Mouse (Mus musculus): ENCODE results near the gene Cttnbp2nl. TPM values are rescaled to one million over a fixed set of nuclear protein-coding genes. Genes with fewer than 3 reads are reported as not detected.

Cttnbp2nl gene
- total and polyA plus RNA-seq, 3 experiments = 0.08 to 0.49 TPM; not detected in 1

DNA sequence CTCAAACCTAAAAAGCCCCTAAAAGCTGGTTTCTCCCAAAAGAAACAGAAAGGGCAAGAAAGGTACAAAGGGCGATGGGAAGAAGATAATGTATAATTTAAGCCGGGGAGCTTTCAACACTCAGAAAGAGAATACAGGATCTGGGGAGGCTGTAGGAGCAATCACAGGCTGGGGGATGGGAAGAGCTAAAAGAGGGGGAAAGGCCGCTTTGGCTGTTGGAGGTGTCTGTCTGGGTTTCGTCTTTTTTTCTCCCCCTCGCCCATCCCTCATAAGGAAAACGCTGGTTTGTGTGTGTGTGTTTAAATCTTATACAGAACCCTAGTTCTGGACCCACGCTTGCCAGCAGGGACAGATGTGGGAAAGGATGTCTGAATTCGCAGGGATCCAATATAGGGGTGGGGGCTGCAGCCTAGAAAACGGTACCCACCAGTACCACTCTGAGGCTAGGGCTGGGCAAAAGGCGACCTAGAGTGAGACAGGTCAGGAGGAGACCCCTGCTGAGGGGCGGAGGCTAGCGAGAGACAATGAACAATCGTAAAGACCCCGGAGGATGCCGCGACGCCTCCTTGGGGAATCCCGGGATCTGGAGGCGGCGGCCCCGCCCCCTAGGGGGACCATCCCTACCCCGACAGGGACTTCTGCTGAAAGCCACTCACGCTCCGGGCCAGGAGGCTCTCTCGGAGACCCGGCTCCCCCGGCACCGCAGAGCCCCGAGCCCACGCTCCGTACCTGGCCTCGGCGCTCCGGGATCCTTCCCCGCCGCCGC is 592 bp downstream of the Cttnbp2nl start:
- peaks cover 0 to 1% of the 10 kb centered on the region in 2 experiments; a peak in 2 of 4 replicates for H3K27me3 ChIP-seq (ENCODE audit: control insufficient read depth in 1 of 2, insufficient read depth in 2 of 2, low read length in 2 of 2)
- DNase-seq (ENCODE audit: low read depth, low spot score) = no peak

GRCm38 (mm10) chr3:105051103-105051502 is 1.8 kb downstream of the Cttnbp2nl start:
- peaks cover 0 to 1% of the 10 kb centered on the region in 2 experiments; a peak in 2 of 4 replicates for H3K27me3 ChIP-seq (ENCODE audit: control insufficient read depth in 1 of 2, insufficient read depth in 2 of 2, low read length in 2 of 2)
- peaks cover 0 to 4% of the 10 kb centered on the region in 2 experiments; a peak in 2 of 4 replicates for H3K4me1 ChIP-seq (ENCODE audit: control insufficient read depth in 1 of 2, insufficient read depth in 2 of 2, low read length in 2 of 2)
- DNase-seq (ENCODE audit: low read depth, low spot score) = no peak
- no peak for TF ChIP-seq NELFE (IDR thresholded peaks at IDR 0.05; ENCODE audit: low read depth, low read length)
- no peak for TF ChIP-seq NRF1 (IDR thresholded peaks at IDR 0.05; ENCODE audit: insufficient read depth, low read depth, low read length, poor library complexity, severe bottlenecking)
- TF ChIP-seq MAZ (IDR thresholded peaks at IDR 0.05; ENCODE audit: low read depth, low read length) = no peak
- no peaks in the 10 kb centered on the region for H3K79me2 ChIP-seq (ENCODE audit: control insufficient read depth, insufficient read depth, low read length, poor library complexity)
- H3K27ac ChIP-seq (ENCODE audit: control insufficient read depth, low read depth, low read length) = no peak overlapping the region
- H3K4me3 ChIP-seq (ENCODE audit: control insufficient read depth in 1 of 2, insufficient read depth in 1 of 2, low read depth in 2 of 2, low read length in 2 of 2) = no peak overlapping the region
- no peak overlapping the region for H3K9ac ChIP-seq (ENCODE audit: control insufficient read depth, low read depth, low read length, poor library complexity, severe bottlenecking)
- no peaks in the 10 kb centered on the region for H3K36me3 ChIP-seq (ENCODE audit: control insufficient read depth in 1 of 2, insufficient read depth in 2 of 2, low read length in 2 of 2)
- H3K9me3 ChIP-seq (replicated peaks; ENCODE audit: insufficient read depth, low read length) = no peaks in the 10 kb centered on the region

More for the DNA sequence above, 592 bp downstream of the Cttnbp2nl start:
- Histone ChIP-seq H3K36me3 (ENCODE audit: control insufficient read depth in 1 of 2, insufficient read depth in 2 of 2, low read length in 2 of 2) (no peaks in the 10 kb centered on the region), H3K4me3 (ENCODE audit: control insufficient read depth in 1 of 2, insufficient read depth in 1 of 2, low read depth in 2 of 2, low read length in 2 of 2) (peak overlapping the region; percentile 43 to 58; a peak in 3 of 4 replicates), H3K4me1 (ENCODE audit: control insufficient read depth in 1 of 2, insufficient read depth in 2 of 2, low read length in 2 of 2) (peaks cover 0 to 4% of the 10 kb centered on the region in 2 experiments; a peak in 2 of 4 replicates), H3K9ac (ENCODE audit: control insufficient read depth, low read depth, low read length, poor library complexity, severe bottlenecking) (no peak overlapping the region), H3K79me2 (ENCODE audit: control insufficient read depth, insufficient read depth, low read length, poor library complexity) (no peaks in the 10 kb centered on the region), H3K27ac (ENCODE audit: control insufficient read depth, low read depth, low read length) (no peak overlapping the region), H3K9me3 (replicated peaks; ENCODE audit: insufficient read depth, low read length) (no peaks in the 10 kb centered on the region)
- no peak for TF ChIP-seq ELF1 (IDR thresholded peaks at IDR 0.05; ENCODE audit: low read depth, low read length)
- no peak for TF ChIP-seq ZKSCAN1 (IDR thresholded peaks at IDR 0.05; ENCODE audit: low read depth, low read length)
- TF ChIP-seq BHLHE40 (IDR thresholded peaks at IDR 0.05; ENCODE audit: borderline replicate concordance, low read depth, low read length) = no peak
- no peak for TF ChIP-seq KAT2A (conservative IDR thresholded peaks at IDR 0.05; ENCODE audit: low read depth, low read length)
- no peak for TF ChIP-seq ETS1 (IDR thresholded peaks at IDR 0.05; ENCODE audit: low read depth, low read length)
- no peak for TF ChIP-seq SMC3 (IDR thresholded peaks at IDR 0.05; ENCODE audit: low read depth, low read length)
- no peak for TF ChIP-seq JUND (IDR thresholded peaks at IDR 0.05; ENCODE audit: low read depth, low read length)
- no peak for TF ChIP-seq MAFK (IDR thresholded peaks at IDR 0.05; ENCODE audit: borderline replicate concordance, low read depth, low read length)
- no peak for TF ChIP-seq POLR2AphosphoS2 (IDR thresholded peaks at IDR 0.05; ENCODE audit: low read length)
- no peak for TF ChIP-seq TAL1 (IDR thresholded peaks at IDR 0.05; ENCODE audit: low read length)
- no peak for TF ChIP-seq HCFC1 (IDR thresholded peaks at IDR 0.05; ENCODE audit: low read depth, low read length)
- no peak for TF ChIP-seq USF2 (IDR thresholded peaks at IDR 0.05; ENCODE audit: borderline replicate concordance in 1 of 2, insufficient read depth in 1 of 2, low read depth in 1 of 2, low read length in 2 of 2)
- no peak for TF ChIP-seq MXI1 (IDR thresholded peaks at IDR 0.05; ENCODE audit: low read depth, low read length)
- TF ChIP-seq GABPA (IDR thresholded peaks at IDR 0.05; ENCODE audit: low read depth, low read length) = no peak
- TF ChIP-seq TBP (IDR thresholded peaks at IDR 0.05; ENCODE audit: low read depth, low read length) = no peak
- TF ChIP-seq RAD21 (IDR thresholded peaks at IDR 0.05; ENCODE audit: low read depth, low read length) = no peak
- TF ChIP-seq CHD2 (IDR thresholded peaks at IDR 0.05; ENCODE audit: low read length) = no peak
- no peak for TF ChIP-seq TCF12 (IDR thresholded peaks at IDR 0.05; ENCODE audit: low read depth, low read length)
- TF ChIP-seq POLR2AphosphoS5 (IDR thresholded peaks at IDR 0.05; ENCODE audit: borderline replicate concordance, low read depth, low read length) = no peak
